Mouse (Mus musculus): Measurements from ENCODE around the gene Disp1. TPM values are rescaled to one million over a fixed set of nuclear protein-coding genes. Genes with fewer than 3 reads are reported as not detected.
A peak's percentile ranks its signal among the peaks of the same experiment; 100 is the strongest.

Disp1 gene
- polyA plus RNA-seq, 1 experiment from 2014 or later: 19.1 TPM

GRCm38 (mm10) chr1:183117827-183118825 lies 103.2 kb downstream of the Disp1 start:
- no peak overlapping the region for H3K4me3 ChIP-seq
- H3K9me3 ChIP-seq: no peaks in the 10 kb centered on the region
- no peaks in the 10 kb centered on the region for H3K27me3 ChIP-seq
- no peak overlapping the region for H3K4me2 ChIP-seq (replicated peaks)
- no peaks in the 10 kb centered on the region for H3K36me3 ChIP-seq
- peak overlapping the region; percentile 67 for H3K27ac ChIP-seq
- WGBS: 47% methylated on average over 21 of the region's 21 CpGs
- peaks cover 39% of the 10 kb centered on the region for H3K4me1 ChIP-seq
- ATAC-seq (ENCODE audit: insufficient number of reproducible peaks, insufficient read depth, low FRiP score, low TSS enrichment): no peak
- no peak overlapping the region for H3K9ac ChIP-seq

- Histone ChIP-seq H3K9me3 (no peaks in the 10 kb centered on the region), H3K27ac (peak overlapping the region; percentile 67), H3K4me3 (no peak overlapping the region), H3K9ac (no peak overlapping the region), H3K4me2 (replicated peaks) (no peak overlapping the region), H3K36me3 (no peaks in the 10 kb centered on the region), H3K4me1 (peaks cover 48% of the 10 kb centered on the region), H3K27me3 (no peaks in the 10 kb centered on the region)
- 76% methylated on average over 15 of the region's 15 CpGs for WGBS
- no peak for ATAC-seq (ENCODE audit: insufficient number of reproducible peaks, insufficient read depth, low FRiP score, low TSS enrichment)
These were observed 104.1 kb downstream of the Disp1 start for GRCm38 (mm10) chr1:183116946-183117826.

GRCm38 (mm10) chr1:183116441-183116840 lies 104.9 kb downstream of the Disp1 start:
- H3K9me3 ChIP-seq: no peaks in the 10 kb centered on the region
- WGBS: 42% methylated on average over 10 of the region's 10 CpGs
- H3K9ac ChIP-seq: no peak overlapping the region
- H3K4me1 ChIP-seq: peaks cover 48% of the 10 kb centered on the region
- no peak overlapping the region for H3K4me3 ChIP-seq
- no peak for ATAC-seq (ENCODE audit: insufficient number of reproducible peaks, insufficient read depth, low FRiP score, low TSS enrichment)
- H3K27me3 ChIP-seq: no peaks in the 10 kb centered on the region
- no peaks in the 10 kb centered on the region for H3K36me3 ChIP-seq
- no peak overlapping the region for H3K4me2 ChIP-seq (replicated peaks)
- H3K27ac ChIP-seq: no peak overlapping the region

GRCm38 (mm10) chr1:183115076-183115475 lies 106.2 kb downstream of the Disp1 start:
- Histone ChIP-seq H3K9me3 (no peaks in the 10 kb centered on the region), H3K27ac (no peak overlapping the region), H3K4me3 (no peak overlapping the region), H3K27me3 (no peaks in the 10 kb centered on the region), H3K4me1 (peaks cover 44% of the 10 kb centered on the region), H3K4me2 (replicated peaks) (no peak overlapping the region), H3K36me3 (no peaks in the 10 kb centered on the region), H3K9ac (no peak overlapping the region)
- 79% methylated on average over 7 of the region's 7 CpGs for WGBS
- no peak for ATAC-seq (ENCODE audit: insufficient number of reproducible peaks, insufficient read depth, low FRiP score, low TSS enrichment)

- 0 out of 2 replicates have a peak overlapping the region, but pooled peaks have one; percentile 11 for H3K27ac ChIP-seq
- no peak overlapping the region for H3K9ac ChIP-seq
- ATAC-seq (ENCODE audit: insufficient number of reproducible peaks, insufficient read depth, low FRiP score, low TSS enrichment): no peak
- peaks cover 44% of the 10 kb centered on the region for H3K4me1 ChIP-seq
- H3K27me3 ChIP-seq: no peaks in the 10 kb centered on the region
- H3K9me3 ChIP-seq: no peaks in the 10 kb centered on the region
- H3K36me3 ChIP-seq: no peaks in the 10 kb centered on the region
- no peak overlapping the region for H3K4me2 ChIP-seq (replicated peaks)
- WGBS: 77% methylated on average over 6 of the region's 6 CpGs
- no peak overlapping the region for H3K4me3 ChIP-seq
These were observed 106.8 kb downstream of the Disp1 start for GRCm38 (mm10) chr1:183114554-183114953.

GRCm38 (mm10) chr1:183113546-183113945 lies 107.8 kb downstream of the Disp1 start:
- no peak for ATAC-seq (ENCODE audit: insufficient number of reproducible peaks, insufficient read depth, low FRiP score, low TSS enrichment)
- 52% methylated on average over 9 of the region's 9 CpGs for WGBS
- H3K4me2 ChIP-seq (replicated peaks): no peak overlapping the region

GRCm38 (mm10) chr1:183107476-183107875 lies 113.8 kb downstream of the Disp1 start:
- Histone ChIP-seq H3K9ac (no peak overlapping the region), H3K4me3 (no peak overlapping the region), H3K4me2 (replicated peaks) (no peak overlapping the region), H3K9me3 (no peaks in the 10 kb centered on the region), H3K36me3 (no peaks in the 10 kb centered on the region), H3K4me1 (peaks cover 16% of the 10 kb centered on the region), H3K27me3 (no peaks in the 10 kb centered on the region), H3K27ac (no peak overlapping the region; the same call in 1 of the 2 replicates)
- WGBS: 74% methylated on average over 2 of the region's 2 CpGs
- no peak for ATAC-seq (ENCODE audit: insufficient number of reproducible peaks, insufficient read depth, low FRiP score, low TSS enrichment)

More at GRCm38 (mm10) chr1:183113546-183113945, 107.8 kb downstream of the Disp1 start:
- Histone ChIP-seq H3K27ac (no peak overlapping the region), H3K4me1 (peaks cover 41% of the 10 kb centered on the region), H3K27me3 (no peaks in the 10 kb centered on the region), H3K9ac (no peak overlapping the region), H3K9me3 (no peaks in the 10 kb centered on the region), H3K4me3 (no peak overlapping the region), H3K36me3 (no peaks in the 10 kb centered on the region)

DNA sequence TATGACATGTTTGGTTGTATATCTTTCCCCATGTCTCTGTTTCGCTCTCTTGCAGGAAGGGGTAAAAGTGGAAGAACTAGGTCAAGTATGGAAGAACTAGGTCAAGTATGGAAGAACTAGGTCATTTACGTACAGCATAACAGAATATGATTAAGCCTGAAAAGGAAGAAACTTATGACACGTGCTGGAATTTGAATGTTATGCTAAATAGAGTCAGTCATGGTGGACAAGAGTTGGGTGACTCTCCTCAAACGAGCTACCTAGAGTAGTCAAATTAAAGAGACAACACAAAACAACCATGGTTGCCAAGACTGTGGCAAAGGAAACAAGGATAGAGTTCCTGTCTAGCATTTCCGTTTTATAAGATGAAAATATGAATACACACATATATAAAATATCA lies 116.6 kb downstream of the Disp1 start:
- 89% methylated on average over 5 of the region's 5 CpGs for WGBS
- Histone ChIP-seq H3K9me3 (no peaks in the 10 kb centered on the region), H3K4me3 (no peak overlapping the region), H3K4me1 (peaks cover 23% of the 10 kb centered on the region), H3K27me3 (no peaks in the 10 kb centered on the region), H3K4me2 (replicated peaks) (no peak overlapping the region), H3K27ac (no peak overlapping the region), H3K36me3 (no peaks in the 10 kb centered on the region), H3K9ac (no peak overlapping the region)
- ATAC-seq (ENCODE audit: insufficient number of reproducible peaks, insufficient read depth, low FRiP score, low TSS enrichment): no peak

DNA sequence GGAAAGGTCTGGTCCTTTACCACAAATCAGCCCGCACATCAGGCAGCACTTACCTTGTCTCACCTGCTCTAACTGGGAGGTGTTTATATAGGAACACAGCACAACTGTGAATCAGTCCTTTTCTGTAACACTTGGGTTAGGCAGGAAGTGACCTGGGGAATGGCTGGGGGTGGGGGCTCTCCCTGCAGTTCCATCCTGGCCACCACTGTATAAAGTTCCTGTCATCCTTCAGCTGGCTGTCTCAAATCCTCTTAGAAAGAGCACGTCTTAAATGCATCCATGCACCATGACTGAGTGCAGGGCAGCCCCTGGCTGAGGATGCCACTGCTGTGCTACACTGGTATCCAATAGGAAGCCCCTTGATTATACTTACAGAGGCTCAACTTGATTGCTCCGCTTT lies 118.5 kb downstream of the Disp1 start:
- Histone ChIP-seq H3K9ac (no peak overlapping the region), H3K9me3 (no peaks in the 10 kb centered on the region), H3K27me3 (no peaks in the 10 kb centered on the region), H3K27ac (no peak overlapping the region), H3K36me3 (peaks cover 1% of the 10 kb centered on the region; the same call in 1 of the 2 replicates), H3K4me3 (no peak overlapping the region), H3K4me2 (replicated peaks) (no peak overlapping the region), H3K4me1 (peaks cover 21% of the 10 kb centered on the region)
- no peak for ATAC-seq (ENCODE audit: insufficient number of reproducible peaks, insufficient read depth, low FRiP score, low TSS enrichment)
- WGBS: 62% methylated on average over 3 of the region's 3 CpGs

GRCm38 (mm10) chr1:183102153-183102552 lies 119.2 kb downstream of the Disp1 start:
- Histone ChIP-seq H3K9me3 (no peaks in the 10 kb centered on the region), H3K27ac (no peak overlapping the region), H3K9ac (no peak overlapping the region), H3K27me3 (no peaks in the 10 kb centered on the region), H3K4me1 (peaks cover 16% of the 10 kb centered on the region), H3K4me3 (no peak overlapping the region), H3K36me3 (peaks cover 3% of the 10 kb centered on the region; the same call in 1 of the 2 replicates), H3K4me2 (replicated peaks) (no peak overlapping the region)
- ATAC-seq (ENCODE audit: insufficient number of reproducible peaks, insufficient read depth, low FRiP score, low TSS enrichment): no peak
- WGBS: 27% methylated on average over 8 of the region's 8 CpGs

DNA sequence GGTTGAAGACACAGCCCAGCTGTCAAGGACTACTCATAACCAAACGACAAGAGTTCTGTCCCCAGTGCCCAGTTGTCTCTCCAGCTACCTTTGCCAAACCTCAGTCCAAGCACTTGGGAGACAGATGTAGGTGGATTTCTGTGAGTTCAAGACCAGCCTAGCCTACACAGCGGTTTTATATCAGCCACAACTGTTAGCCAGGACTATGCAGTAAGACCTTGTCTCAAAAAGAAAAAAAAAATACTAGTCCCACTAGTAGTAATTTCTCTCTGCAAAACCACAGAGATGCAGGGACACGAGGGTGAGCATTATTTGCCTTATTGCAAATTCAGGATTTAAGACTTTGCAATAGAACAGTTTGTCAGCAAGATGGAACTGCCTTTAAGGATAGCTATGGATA lies 120.0 kb downstream of the Disp1 start:
- no peak overlapping the region for H3K9ac ChIP-seq
- H3K9me3 ChIP-seq: no peaks in the 10 kb centered on the region
- peaks cover 3% of the 10 kb centered on the region; the same call in 1 of the 2 replicates for H3K36me3 ChIP-seq
- no peak overlapping the region for H3K27ac ChIP-seq
- ATAC-seq (ENCODE audit: insufficient number of reproducible peaks, insufficient read depth, low FRiP score, low TSS enrichment): no peak
- H3K4me3 ChIP-seq: no peak overlapping the region
- H3K4me2 ChIP-seq (replicated peaks): no peak overlapping the region
- no peaks in the 10 kb centered on the region for H3K27me3 ChIP-seq
- 79% methylated on average over 3 of the region's 3 CpGs for WGBS
- peaks cover 20% of the 10 kb centered on the region for H3K4me1 ChIP-seq
